Mouse (Mus musculus) thymus, adult 2 months (tissue): ENCODE measurements around the gene Hist1h2bj. TPM values are rescaled to one million over a fixed set of nuclear protein-coding genes. Genes with fewer than 3 reads are reported as not detected.
"Not testable (repeated sequence)": the region's sequence is repeated elsewhere in the genome, so short reads cannot be mapped to it uniquely, and the experiment has no call there.

Source experiments
- DNase-seq: peaks from one replicate; pipeline ENCODE4 v3.0.0; 2021
- H3K27ac ChIP-seq: fragments of 200-500 bp; 2 replicates; pipeline ENCODE4 v1.5.1; 2012; ENCODE audit warnings: low read length, control low read depth; ENCODE audit not compliant: control insufficient read depth, insufficient read depth
- H3K27me3 ChIP-seq: fragments of 200-500 bp; 2 replicates; pipeline ENCODE4 v1.6.1; 2012; ENCODE audit warnings: mild to moderate bottlenecking, low read length, moderate library complexity, mixed read lengths; ENCODE audit not compliant: control insufficient read depth, insufficient read depth
- H3K36me3 ChIP-seq: fragments of 200-500 bp; 2 replicates; pipeline ENCODE4 v1.6.1; 2012; ENCODE audit warnings: mild to moderate bottlenecking, low read length, moderate library complexity; ENCODE audit not compliant: control insufficient read depth, insufficient read depth
- H3K4me1 ChIP-seq: fragments of 200-500 bp; replicated peaks from 2 replicates; pipeline ENCODE4 v1.6.1; 2012; ENCODE audit warnings: low read length; ENCODE audit not compliant: control insufficient read depth, insufficient read depth
- H3K4me3 ChIP-seq: fragments of 200-500 bp; 2 replicates; pipeline ENCODE4 v1.5.1; 2012; ENCODE audit warnings: mild to moderate bottlenecking, low read length, control low read depth, moderate library complexity; ENCODE audit not compliant: control insufficient read depth, insufficient read depth
- CTCF ChIP-seq: fragments of 200-500 bp; IDR thresholded peaks from 2 replicates; pipeline ENCODE4 v1.5.1; 2012; ENCODE audit warnings: mild to moderate bottlenecking, control low read depth, low read length, moderate library complexity, borderline replicate concordance; ENCODE audit not compliant: control insufficient read depth, poor library complexity, insufficient read depth; ENCODE audit errors: extremely low read depth
- POLR2A ChIP-seq: fragments of 200-500 bp; IDR thresholded peaks from 2 replicates; pipeline ENCODE4 v1.6.1; 2012; ENCODE audit warnings: mild to moderate bottlenecking, low read length, control low read depth, moderate library complexity; ENCODE audit not compliant: control insufficient read depth, poor library complexity, insufficient read depth; ENCODE audit errors: extremely low read depth
- WGBS: fragments of 180-500 bp; shearing (Covaris S2); methylation state at CpG from one replicate; pipeline ENCODE4 v1.1.7; 2018; 5-methylcytosine and 5-hydroxymethylcytosine counted together
- polyA plus RNA-seq: library from polyadenylated mRNA; depleted of rRNA; stranded (reverse); fragments of >200 nt; gene quantifications from 2 replicates; pipeline ENCODE4 v1.2.3, GENCODE M21; 2012

The Hist1h2bj gene
- polyA plus RNA-seq, 1 experiment: 177 TPM

- no peak overlapping the region for H3K27ac ChIP-seq
- TF ChIP-seq CTCF (no peak), POLR2A (no peak)
- no peaks in the 10 kb centered on the region for H3K36me3 ChIP-seq
- H3K27me3 ChIP-seq: no peaks in the 10 kb centered on the region
- peak overlapping the region; percentile 37 for H3K4me3 ChIP-seq
- H3K4me1 ChIP-seq: peaks cover 6% of the 10 kb centered on the region
- no peak for DNase-seq
- WGBS: 2% methylated on average over 14 of the region's 14 CpGs
Observed at GRCm38 (mm10) chr13:22034443-22035266, 8.4 kb upstream of the Hist1h2bj start.

GRCm38 (mm10) chr13:22035267-22036148 lies 7.5 kb upstream of the Hist1h2bj start, which contains the start of the genes Hist1h2ah and Hist1h2bk:
Gene Hist1h2ah (minus strand): TSS chr13:22035568.
Gene Hist1h2bk (plus strand): TSS chr13:22035870.
- WGBS: under 1% methylated on average over 32 of the region's 69 CpGs
- peak; percentile 86 for DNase-seq

GRCm38 (mm10) chr13:22036149-22036956 lies 6.7 kb upstream of the Hist1h2bj start:
- Histone ChIP-seq H3K27ac (peak overlapping the region; percentile 80), H3K4me3 (peak overlapping the region; percentile 42), H3K36me3 (no peaks in the 10 kb centered on the region), H3K27me3 (no peaks in the 10 kb centered on the region), H3K4me1 (peaks cover 9% of the 10 kb centered on the region)
- DNase-seq: no peak
- WGBS: 4% methylated on average over 22 of the region's 23 CpGs
- TF ChIP-seq CTCF (no peak), POLR2A (no peak)

More at GRCm38 (mm10) chr13:22035267-22036148, 7.5 kb upstream of the Hist1h2bj start, which contains the start of the genes Hist1h2ah and Hist1h2bk:
- H3K36me3 ChIP-seq, H3K4me1 ChIP-seq, H3K27me3 ChIP-seq: not testable (repeated sequence)
- Histone ChIP-seq H3K4me3 (peak within 1 kb of the TSS; percentile 62), H3K27ac (peak within 1 kb of the TSS; percentile 84)

GRCm38 (mm10) chr13:22036986-22037385 lies 6.0 kb upstream of the Hist1h2bj start:
- Histone ChIP-seq H3K4me1 (peaks cover 9% of the 10 kb centered on the region), H3K36me3 (no peaks in the 10 kb centered on the region), H3K4me3 (no peak overlapping the region), H3K27ac (peak overlapping the region; percentile 80), H3K27me3 (no peaks in the 10 kb centered on the region)
- TF ChIP-seq CTCF (no peak), POLR2A (no peak)
- WGBS: 82% methylated on average over 3 of the region's 3 CpGs
- DNase-seq: no peak

- no peak for DNase-seq
- Histone ChIP-seq H3K27ac (no peak overlapping the region; the same call in 1 of the 2 replicates), H3K36me3 (no peaks in the 10 kb centered on the region), H3K4me1 (peaks cover 9% of the 10 kb centered on the region), H3K27me3 (no peaks in the 10 kb centered on the region), H3K4me3 (no peak overlapping the region)
- 90% methylated on average over 2 of the region's 2 CpGs for WGBS
- TF ChIP-seq POLR2A: no peak
- TF ChIP-seq CTCF: no peak
Observed at GRCm38 (mm10) chr13:22037415-22037814, 5.6 kb upstream of the Hist1h2bj start.

- no peaks in the 10 kb centered on the region for H3K36me3 ChIP-seq
- no peaks in the 10 kb centered on the region for H3K27me3 ChIP-seq
- no peak overlapping the region; the same call in 1 of the 2 replicates for H3K27ac ChIP-seq
- no peak for DNase-seq
- no peak overlapping the region for H3K4me3 ChIP-seq
- H3K4me1 ChIP-seq: peaks cover 9% of the 10 kb centered on the region
- 85% methylated on average over 5 of the region's 5 CpGs for WGBS
- TF ChIP-seq POLR2A: no peak
- TF ChIP-seq CTCF: no peak
Observed at GRCm38 (mm10) chr13:22039364-22039763, 3.6 kb upstream of the Hist1h2bj start.
